Mouse (Mus musculus): ENCODE data around the gene Bcas1.

DNA sequence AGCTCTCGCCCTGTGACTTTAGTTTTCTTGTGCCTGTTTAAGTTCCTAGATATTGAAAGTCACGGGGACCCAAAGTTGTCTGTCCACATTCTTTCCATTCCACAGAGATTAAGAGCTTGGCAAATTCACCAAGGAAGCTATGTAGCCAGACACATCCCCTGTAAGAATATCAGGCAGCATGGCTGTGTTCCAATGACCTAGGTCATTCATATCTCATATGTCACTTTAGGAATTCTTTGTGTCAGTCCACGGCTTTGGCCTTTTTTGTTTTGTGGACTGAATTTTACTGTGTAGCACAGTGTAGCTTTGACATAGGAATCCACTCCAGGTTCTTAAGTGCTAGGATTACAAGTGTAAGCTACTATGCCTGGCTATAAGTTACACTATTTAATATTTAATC is 62.4 kb downstream of the Bcas1 start:
- TF ChIP-seq CTCF (conservative IDR thresholded peaks at IDR 0.05; ENCODE audit: low read length) (no peak), NANOG (IDR thresholded peaks at IDR 0.05; ENCODE audit: borderline replicate concordance, low read length) (no peak), POU5F1 (IDR thresholded peaks at IDR 0.05; ENCODE audit: borderline replicate concordance, low read length) (no peak)

Measured in E14TG2a.4 (cell line).